ENCODE assay signal across 11 mouse cellular contexts in the genomic region with DNA sequence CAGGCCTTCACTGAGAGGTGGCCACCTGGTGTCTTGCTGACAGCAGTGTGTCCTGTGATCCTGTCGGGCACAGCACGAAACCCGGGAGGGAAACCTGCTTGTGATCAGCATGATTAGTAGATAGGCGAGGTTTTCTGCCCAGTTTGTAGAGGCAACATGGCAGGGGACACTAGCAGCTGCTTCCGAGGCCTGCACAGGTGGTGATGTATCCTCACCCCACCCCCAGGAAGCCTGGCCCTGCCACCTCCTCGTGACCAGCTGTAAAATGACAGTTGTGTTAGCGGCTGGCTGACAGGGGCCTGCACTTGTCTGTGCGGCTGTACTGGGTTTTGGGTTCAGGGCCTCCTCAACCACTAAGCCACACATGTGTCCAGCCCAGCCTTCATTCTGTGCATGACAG. TPM values are rescaled to one million over a fixed set of nuclear protein-coding genes. Genes with fewer than 3 reads are reported as not detected.
DNase-seq lines count a peak whose midpoint lies in the region; ATAC-seq and TF ChIP-seq lines count a peak whose summit lies in the region.
"Had no signal": no experiment of that assay in that cellular context is flagged by ENCODE, and none has a peak within 500 bp of the region (broad histone marks: within the 10 kb centered on the region; RNA-seq: fewer than 3 reads in every experiment).

No protein-coding gene starts in this region.

- H3K27ac ChIP-seq in heart, embryonic 14.5 days (replicated peaks in 1 of 2; ENCODE audit: control insufficient read depth in 1 of 2, insufficient read depth in 1 of 2, low read depth in 2 of 2, low read length in 2 of 2): no peak overlapping the region
- no peak overlapping the region for H3K27ac ChIP-seq in midbrain, embryonic 14.5 days (replicated peaks; ENCODE audit: low read depth, low read length)
- no peak overlapping the region for H3K27ac ChIP-seq in midbrain, postnatal 0 days (ENCODE audit: low read depth, low read length)
- H3K27ac ChIP-seq in limb, embryonic 10.5 days: peak overlapping the region; percentile 80; the same call in 1 of the 2 replicates
- H3K27ac ChIP-seq in midbrain, embryonic 15.5 days: no peak overlapping the region
- H3K27ac ChIP-seq: hindbrain, embryonic 10.5 days; liver, embryonic 14.5 days had no signal

- H3K9me3 ChIP-seq in heart, embryonic 14.5 days (ENCODE audit: control insufficient read depth, low read length): no peaks in the 10 kb centered on the region
- H3K9me3 ChIP-seq in midbrain, embryonic 14.5 days (ENCODE audit: control insufficient read depth, low read length): no peaks in the 10 kb centered on the region
- no peaks in the 10 kb centered on the region for H3K9me3 ChIP-seq in midbrain, postnatal 0 days (ENCODE audit: low read length)
- H3K9me3 ChIP-seq in limb, embryonic 10.5 days (replicated peaks): no peaks in the 10 kb centered on the region
- H3K9me3 ChIP-seq in midbrain, embryonic 15.5 days: no peaks in the 10 kb centered on the region
- H3K9me3 ChIP-seq: hindbrain, embryonic 10.5 days had no signal

- no peaks in the 10 kb centered on the region for H3K36me3 ChIP-seq in heart, embryonic 14.5 days (ENCODE audit: control insufficient read depth, insufficient read depth, low read length)
- H3K36me3 ChIP-seq in midbrain, embryonic 14.5 days (ENCODE audit: control insufficient read depth, insufficient read depth, low read length): no peaks in the 10 kb centered on the region
- no peaks in the 10 kb centered on the region for H3K36me3 ChIP-seq in midbrain, postnatal 0 days (ENCODE audit: insufficient read depth, low read length)
- H3K36me3 ChIP-seq in limb, embryonic 10.5 days: no peaks in the 10 kb centered on the region
- H3K36me3 ChIP-seq in midbrain, embryonic 15.5 days (replicated peaks): no peaks in the 10 kb centered on the region
- H3K36me3 ChIP-seq: hindbrain, embryonic 10.5 days had no signal

- H3K27me3 ChIP-seq in heart, embryonic 14.5 days (ENCODE audit: control insufficient read depth, insufficient read depth, low read length): no peaks in the 10 kb centered on the region
- H3K27me3 ChIP-seq in midbrain, embryonic 14.5 days (ENCODE audit: control insufficient read depth, insufficient read depth, low read length): no peaks in the 10 kb centered on the region
- no peaks in the 10 kb centered on the region for H3K27me3 ChIP-seq in midbrain, postnatal 0 days (ENCODE audit: insufficient read depth, low read length)
- H3K27me3 ChIP-seq in limb, embryonic 10.5 days (ENCODE audit: low read depth, poor library complexity, severe bottlenecking): peaks cover 7% of the 10 kb centered on the region; the same call in 1 of the 2 replicates
- H3K27me3 ChIP-seq in midbrain, embryonic 15.5 days (replicated peaks): peaks cover 7% of the 10 kb centered on the region; the same call in 1 of the 2 replicates

- H3K4me2 ChIP-seq in heart, embryonic 14.5 days (ENCODE audit: low read length): peak overlapping the region; percentile 76; the same call in 1 of the 2 replicates
- H3K4me2 ChIP-seq in midbrain, embryonic 14.5 days (ENCODE audit: low read length): no peak overlapping the region
- H3K4me2 ChIP-seq in midbrain, postnatal 0 days (ENCODE audit: low read depth, low read length, poor library complexity, severe bottlenecking): no peak overlapping the region
- no peak overlapping the region for H3K4me2 ChIP-seq in midbrain, embryonic 15.5 days

- DNase-seq in heart, postnatal 4 days: no peak
- DNase-seq in midbrain, embryonic 14.5 days: no peak
- DNase-seq in midbrain, postnatal 0 days (ENCODE audit: low spot score): no peak
- DNase-seq in limb, embryonic 10.5 days (ENCODE audit: low spot score): no peak
- peak; percentile 63 for DNase-seq in thymus, postnatal 25 days
- DNase-seq: kidney, postnatal 4 days had no signal

- no peak for TF ChIP-seq CTCF in midbrain, postnatal 0 days (IDR thresholded peaks at IDR 0.05)

- H3K9ac ChIP-seq in heart, embryonic 14.5 days (ENCODE audit: low read length): no peak overlapping the region
- peak overlapping the region; percentile 16; the same call in 1 of the 2 replicates for H3K9ac ChIP-seq in midbrain, embryonic 14.5 days (replicated peaks; ENCODE audit: low read length)
- H3K9ac ChIP-seq in midbrain, postnatal 0 days (replicated peaks; ENCODE audit: low read length, poor library complexity, severe bottlenecking): no peak overlapping the region
- H3K9ac ChIP-seq in midbrain, embryonic 15.5 days: no peak overlapping the region
- H3K9ac ChIP-seq: liver, embryonic 14.5 days had no signal

- no peak overlapping the region for H3K4me3 ChIP-seq in heart, embryonic 14.5 days (ENCODE audit: control insufficient read depth in 1 of 2, insufficient read depth in 1 of 2, low read depth in 1 of 2, low read length in 2 of 2)
- no peak overlapping the region for H3K4me3 ChIP-seq in midbrain, embryonic 14.5 days (replicated peaks; ENCODE audit: low read depth, low read length)
- H3K4me3 ChIP-seq in midbrain, postnatal 0 days (ENCODE audit: low read depth, low read length): no peak overlapping the region
- H3K4me3 ChIP-seq in limb, embryonic 10.5 days: peak overlapping the region; percentile 43; the same call in 1 of the 2 replicates
- H3K4me3 ChIP-seq in midbrain, embryonic 15.5 days: no peak overlapping the region
- H3K4me3 ChIP-seq: hindbrain, embryonic 10.5 days had no signal

- H3K4me1 ChIP-seq in heart, embryonic 14.5 days (ENCODE audit: control insufficient read depth in 2 of 2, insufficient read depth in 2 of 2, low read length in 2 of 2): peaks cover 32 to 46% of the 10 kb centered on the region in 2 experiments
- peaks cover 7% of the 10 kb centered on the region; the same call in 1 of the 2 replicates for H3K4me1 ChIP-seq in midbrain, embryonic 14.5 days (ENCODE audit: control insufficient read depth, insufficient read depth, low read length)
- peaks cover 4% of the 10 kb centered on the region; the same call in 1 of the 2 replicates for H3K4me1 ChIP-seq in midbrain, postnatal 0 days (ENCODE audit: insufficient read depth, low read length)
- peaks cover 61% of the 10 kb centered on the region for H3K4me1 ChIP-seq in limb, embryonic 10.5 days
- H3K4me1 ChIP-seq in midbrain, embryonic 15.5 days: peaks cover 14% of the 10 kb centered on the region

- WGBS in heart, embryonic 14.5 days: 63% methylated on average over 8 of the region's 8 CpGs
- WGBS in midbrain, embryonic 14.5 days: 74% methylated on average over 8 of the region's 8 CpGs
- WGBS in midbrain, postnatal 0 days: 77% methylated on average over 8 of the region's 8 CpGs
- WGBS in limb, embryonic 10.5 days: 58% methylated on average over 8 of the region's 8 CpGs
- 81% methylated on average over 8 of the region's 8 CpGs for WGBS in midbrain, embryonic 15.5 days

- ATAC-seq in heart, embryonic 14.5 days (ENCODE audit: insufficient number of reproducible peaks, insufficient read depth, low FRiP score, low read depth): no peak
- ATAC-seq in midbrain, embryonic 14.5 days (ENCODE audit: low FRiP score, low TSS enrichment): no peak
- no peak for ATAC-seq in midbrain, postnatal 0 days (ENCODE audit: low FRiP score)
- ATAC-seq in midbrain, embryonic 15.5 days (replicated peaks): no peak
- ATAC-seq in cerebellum, adult (ENCODE audit: insufficient number of reproducible peaks, low FRiP score, low TSS enrichment): no peak

RNA-seq across cellular contexts. Expression of a gene that starts 34.4 kb away (rescaled TPM):
- polyA plus RNA-seq in heart, embryonic 14.5 days (2014; fragmentation: Nextera tagmentation; extraction: Ambion mirVana): 49.7 and 51.8 TPM in 2 replicates
- 10 to 100 TPM; 76.7 to 77.4 TPM for total RNA-seq in heart, postnatal 4 days (2021)
- 91.8 and 97.4 TPM in 2 replicates for polyA plus RNA-seq in midbrain, embryonic 14.5 days (2014; fragmentation: Nextera tagmentation; extraction: Ambion mirVana)
- total RNA-seq in midbrain, postnatal 0 days (2014; rRNA removed): 105 and 108 TPM in 2 replicates
- 95.3 and 100 TPM in 2 replicates for polyA plus RNA-seq in midbrain, postnatal 0 days (2015; fragmentation: Nextera tagmentation; extraction: Ambion mirVana)
- polyA plus RNA-seq in limb, embryonic 10.5 days (2016; fragmentation: Nextera tagmentation; extraction: Ambion mirVana): 265 and 282 TPM in 2 replicates
- polyA plus RNA-seq in midbrain, embryonic 15.5 days (2015; fragmentation: Nextera tagmentation; extraction: Ambion mirVana): 106 and 112 TPM in 2 replicates
